Mouse (Mus musculus) midbrain, embryonic 13.5 days (tissue): ENCODE measurements around the gene Gm45208. TPM values are rescaled to one million over a fixed set of nuclear protein-coding genes. Genes with fewer than 3 reads are reported as not detected.
"Not testable (repeated sequence)": the region's sequence is repeated elsewhere in the genome, so short reads cannot be mapped to it uniquely, and the experiment has no call there.

Experiments
- ATAC-seq: fragments of 200-750 bp; cut with Nextera tagmentation; 2 replicates; pipeline ENCODE4 v1.8.0; 2017; ENCODE audit warnings: mild to moderate bottlenecking, moderate TSS enrichment, moderate library complexity
- H3K27ac ChIP-seq: fragments of 300-500 bp; sonication (generic); 2 replicates; pipeline ENCODE4 v1.5.1; 2015; ENCODE audit warnings: inconsistent platforms, mild to moderate bottlenecking, moderate library complexity
- H3K27me3 ChIP-seq: fragments of 300-500 bp; sonication (generic); 2 replicates; pipeline ENCODE4 v1.6.1; 2015; ENCODE audit warnings: mild to moderate bottlenecking, inconsistent platforms
- H3K36me3 ChIP-seq: fragments of 300-500 bp; sonication (generic); 2 replicates; pipeline ENCODE4 v1.6.1; 2015; ENCODE audit warnings: mild to moderate bottlenecking, inconsistent platforms
- H3K4me1 ChIP-seq: fragments of 300-500 bp; sonication (generic); replicated peaks from 2 replicates; pipeline ENCODE4 v1.6.1; 2015; ENCODE audit warnings: inconsistent platforms
- H3K4me2 ChIP-seq: fragments of 300-500 bp; sonication (generic); replicated peaks from 2 replicates; pipeline ENCODE4 v1.6.1; 2015; ENCODE audit warnings: moderate library complexity, mild to moderate bottlenecking, inconsistent platforms
- H3K4me3 ChIP-seq: fragments of 300-500 bp; sonication (generic); replicated peaks from 2 replicates; pipeline ENCODE4 v1.5.1; 2015; ENCODE audit warnings: mild to moderate bottlenecking, inconsistent platforms
- H3K9ac ChIP-seq: fragments of 300-500 bp; sonication (generic); replicated peaks from 2 replicates; pipeline ENCODE4 v1.6.1; 2015; ENCODE audit warnings: mild to moderate bottlenecking, inconsistent platforms
- H3K9me3 ChIP-seq: fragments of 300-500 bp; sonication (generic); 2 replicates; pipeline ENCODE4 v1.6.1; 2016; ENCODE audit warnings: mild to moderate bottlenecking, inconsistent platforms
- whole genome bisulfite sequencing: fragments of 180-500 bp; shearing (Covaris S2); methylation state at CpG from one replicate; pipeline ENCODE4 v1.1.7; 2015; 5-methylcytosine and 5-hydroxymethylcytosine counted together
- polyA plus RNA-seq: library from polyadenylated mRNA; unstranded; fragments of >200 nt; fragmentation: Nextera tagmentation; extraction: Ambion mirVana; gene quantifications from 2 replicates; pipeline ENCODE4 v1.2.1, GENCODE M21; 2015

Gene Gm45208
- polyA plus RNA-seq, 1 experiment from 2014 or later: not detected

- H3K4me3 ChIP-seq: no peak overlapping the region
- no peak for ATAC-seq
- peaks cover 4% of the 10 kb centered on the region; the same call in 1 of the 2 replicates for H3K4me1 ChIP-seq
- H3K9me3 ChIP-seq: no peaks in the 10 kb centered on the region
- H3K36me3 ChIP-seq: no peaks in the 10 kb centered on the region
- H3K4me2 ChIP-seq: no peak overlapping the region
- H3K9ac ChIP-seq: no peak overlapping the region
- no peak overlapping the region for H3K27ac ChIP-seq
- 47% methylated on average over 4 of the region's 4 CpGs for WGBS
- H3K27me3 ChIP-seq: no peaks in the 10 kb centered on the region
These were observed 29.2 kb upstream of the Gm45208 start for GRCm38 (mm10) chrX:7692862-7693261.

- H3K27me3 ChIP-seq: no peaks in the 10 kb centered on the region
- H3K4me2 ChIP-seq: peak overlapping the region; percentile 37
- no peak overlapping the region for H3K27ac ChIP-seq
- no peak overlapping the region for H3K9ac ChIP-seq
- peaks cover 11% of the 10 kb centered on the region; the same call in 1 of the 2 replicates for H3K4me1 ChIP-seq
- peak; percentile 67 for ATAC-seq
- WGBS: 46% methylated on average over 6 of the region's 6 CpGs
- H3K4me3 ChIP-seq: peak overlapping the region; percentile 55; the same call in 1 of the 2 replicates
- H3K36me3 ChIP-seq: peaks cover 9% of the 10 kb centered on the region; the same call in 1 of the 2 replicates
- no peaks in the 10 kb centered on the region for H3K9me3 ChIP-seq
These were observed 25.5 kb upstream of the Gm45208 start for GRCm38 (mm10) chrX:7696520-7696919.

GRCm38 (mm10) chrX:7696954-7697381 is 25.1 kb upstream of the Gm45208 start, which contains the start of gene Gpkow:
Gene Gpkow, plus strand, starts transcription at chrX:7697131.
- peak within 1 kb of the TSS; percentile 60 for H3K9ac ChIP-seq
- peak within 1 kb of the TSS; percentile 59 for H3K4me2 ChIP-seq
- peak within 1 kb of the TSS; percentile 25; the same call in 1 of the 2 replicates for H3K27ac ChIP-seq
- peak; percentile 96 for ATAC-seq
- no peaks in the 10 kb centered on the region for H3K27me3 ChIP-seq
- WGBS: 22% methylated on average over 33 of the region's 33 CpGs
- H3K9me3 ChIP-seq: no peaks in the 10 kb centered on the region
- H3K4me1 ChIP-seq: peaks cover 11% of the 10 kb centered on the region; the same call in 1 of the 2 replicates
- H3K4me3 ChIP-seq: peak within 1 kb of the TSS; percentile 55
- peaks cover 11% of the 10 kb centered on the region; the same call in 1 of the 2 replicates for H3K36me3 ChIP-seq

- 36% methylated on average over 6 of the region's 12 CpGs for WGBS
- not testable (repeated sequence) for H3K36me3 ChIP-seq, H3K9me3 ChIP-seq, H3K4me1 ChIP-seq, H3K27me3 ChIP-seq, ATAC-seq, H3K27ac ChIP-seq
- Histone ChIP-seq H3K4me3 (peak overlapping the region; percentile 38), H3K4me2 (peak overlapping the region; percentile 54), H3K9ac (peak overlapping the region; percentile 58)
These were observed 8.3 kb upstream of the Gm45208 start for GRCm38 (mm10) chrX:7713764-7714134.

- WGBS: 21% methylated on average over 20 of the region's 60 CpGs
- ATAC-seq: peak; percentile 97
- peak within 1 kb of the TSS; percentile 38 for H3K4me3 ChIP-seq
- peak within 1 kb of the TSS; percentile 54 for H3K4me2 ChIP-seq
- H3K4me1 ChIP-seq, H3K27me3 ChIP-seq, H3K9me3 ChIP-seq, H3K27ac ChIP-seq, H3K36me3 ChIP-seq: not testable (repeated sequence)
- H3K9ac ChIP-seq: peak within 1 kb of the TSS; percentile 58
These were observed 7.7 kb upstream of the Gm45208 start, which contains the start of gene Wdr45 for GRCm38 (mm10) chrX:7714135-7714899. Gene Wdr45, plus strand, starts transcription at chrX:7714333.

- not testable (repeated sequence) for H3K9ac ChIP-seq, H3K9me3 ChIP-seq, H3K4me1 ChIP-seq, H3K4me2 ChIP-seq, H3K4me3 ChIP-seq, ATAC-seq, H3K27ac ChIP-seq, H3K27me3 ChIP-seq, H3K36me3 ChIP-seq
- 42% methylated on average over 1 of the region's 1 CpGs for WGBS
These were observed 6.0 kb upstream of the Gm45208 start for GRCm38 (mm10) chrX:7716058-7716457.

GRCm38 (mm10) chrX:7722282-7722611 is 202 bp downstream of the Gm45208 start:
- peaks cover 17% of the 10 kb centered on the region for H3K36me3 ChIP-seq
- H3K27me3 ChIP-seq: no peaks in the 10 kb centered on the region
- 32% methylated on average over 11 of the region's 11 CpGs for WGBS
- ATAC-seq: peak; percentile 76; the same call in 1 of the 2 replicates
- H3K4me3 ChIP-seq: peak overlapping the region; percentile 54
- peak overlapping the region; percentile 90 for H3K27ac ChIP-seq
- peaks cover 9% of the 10 kb centered on the region for H3K4me1 ChIP-seq
- H3K4me2 ChIP-seq: peak overlapping the region; percentile 69
- H3K9ac ChIP-seq: peak overlapping the region; percentile 59
- no peaks in the 10 kb centered on the region for H3K9me3 ChIP-seq

GRCm38 (mm10) chrX:7722691-7723090 is 646 bp downstream of the Gm45208 start:
- WGBS: 38% methylated on average over 4 of the region's 4 CpGs
- H3K36me3 ChIP-seq: peaks cover 18% of the 10 kb centered on the region
- ATAC-seq: no peak
- H3K9me3 ChIP-seq: no peaks in the 10 kb centered on the region
- peaks cover 10% of the 10 kb centered on the region for H3K4me1 ChIP-seq
- H3K4me3 ChIP-seq: peak overlapping the region; percentile 54
- no peak overlapping the region for H3K27ac ChIP-seq
- H3K4me2 ChIP-seq: peak overlapping the region; percentile 69
- H3K9ac ChIP-seq: peak overlapping the region; percentile 59
- H3K27me3 ChIP-seq: no peaks in the 10 kb centered on the region

- no peak overlapping the region for H3K4me3 ChIP-seq
- H3K4me1 ChIP-seq: peaks cover 15% of the 10 kb centered on the region
These were observed 2.1 kb downstream of the Gm45208 start for GRCm38 (mm10) chrX:7724135-7724534.

GRCm38 (mm10) chrX:7725841-7726240 is 3.8 kb downstream of the Gm45208 start:
- Histone ChIP-seq H3K9ac (no peak overlapping the region), H3K27me3 (no peaks in the 10 kb centered on the region), H3K36me3 (peaks cover 18% of the 10 kb centered on the region), H3K4me2 (no peak overlapping the region), H3K4me3 (no peak overlapping the region), H3K4me1 (peaks cover 23% of the 10 kb centered on the region), H3K27ac (no peak overlapping the region), H3K9me3 (no peaks in the 10 kb centered on the region)
- no peak for ATAC-seq
- WGBS: 90% methylated on average over 12 of the region's 12 CpGs

More at GRCm38 (mm10) chrX:7724135-7724534, 2.1 kb downstream of the Gm45208 start:
- Histone ChIP-seq H3K27ac (no peak overlapping the region), H3K9ac (no peak overlapping the region), H3K4me2 (no peak overlapping the region), H3K9me3 (no peaks in the 10 kb centered on the region), H3K36me3 (peaks cover 18% of the 10 kb centered on the region), H3K27me3 (no peaks in the 10 kb centered on the region)
- 81% methylated on average over 7 of the region's 7 CpGs for WGBS
- ATAC-seq: no peak

- Histone ChIP-seq H3K4me3 (no peak overlapping the region), H3K36me3 (peaks cover 18% of the 10 kb centered on the region), H3K27me3 (no peaks in the 10 kb centered on the region), H3K9me3 (no peaks in the 10 kb centered on the region), H3K9ac (no peak overlapping the region), H3K4me2 (no peak overlapping the region), H3K27ac (no peak overlapping the region), H3K4me1 (peaks cover 20% of the 10 kb centered on the region)
- 93% methylated on average over 13 of the region's 13 CpGs for WGBS
- ATAC-seq: no peak
These were observed 5.1 kb downstream of the Gm45208 start for GRCm38 (mm10) chrX:7727176-7727575.

- peak; percentile 96 for ATAC-seq
These were observed 6.3 kb downstream of the Gm45208 start, which contains the start of gene Praf2 for GRCm38 (mm10) chrX:7728215-7728921. Gene Praf2, plus strand, starts transcription at chrX:7728439.

More at GRCm38 (mm10) chrX:7728215-7728921, 6.3 kb downstream of the Gm45208 start, which contains the start of gene Praf2:
- H3K27ac ChIP-seq: peak within 1 kb of the TSS; percentile 72
- peak within 1 kb of the TSS; percentile 48 for H3K4me3 ChIP-seq
- no peaks in the 10 kb centered on the region for H3K9me3 ChIP-seq
- H3K4me1 ChIP-seq: peaks cover 13% of the 10 kb centered on the region
- peak within 1 kb of the TSS; percentile 66 for H3K9ac ChIP-seq
- WGBS: 25% methylated on average over 42 of the region's 42 CpGs
- H3K36me3 ChIP-seq: peaks cover 28% of the 10 kb centered on the region
- H3K4me2 ChIP-seq: peak within 1 kb of the TSS; percentile 62
- no peaks in the 10 kb centered on the region for H3K27me3 ChIP-seq
